Mouse (Mus musculus): ENCODE results near the gene Lcp2.
A peak's percentile ranks its signal among the peaks of the same experiment; 100 is the strongest.

Lcp2 gene

DNA sequence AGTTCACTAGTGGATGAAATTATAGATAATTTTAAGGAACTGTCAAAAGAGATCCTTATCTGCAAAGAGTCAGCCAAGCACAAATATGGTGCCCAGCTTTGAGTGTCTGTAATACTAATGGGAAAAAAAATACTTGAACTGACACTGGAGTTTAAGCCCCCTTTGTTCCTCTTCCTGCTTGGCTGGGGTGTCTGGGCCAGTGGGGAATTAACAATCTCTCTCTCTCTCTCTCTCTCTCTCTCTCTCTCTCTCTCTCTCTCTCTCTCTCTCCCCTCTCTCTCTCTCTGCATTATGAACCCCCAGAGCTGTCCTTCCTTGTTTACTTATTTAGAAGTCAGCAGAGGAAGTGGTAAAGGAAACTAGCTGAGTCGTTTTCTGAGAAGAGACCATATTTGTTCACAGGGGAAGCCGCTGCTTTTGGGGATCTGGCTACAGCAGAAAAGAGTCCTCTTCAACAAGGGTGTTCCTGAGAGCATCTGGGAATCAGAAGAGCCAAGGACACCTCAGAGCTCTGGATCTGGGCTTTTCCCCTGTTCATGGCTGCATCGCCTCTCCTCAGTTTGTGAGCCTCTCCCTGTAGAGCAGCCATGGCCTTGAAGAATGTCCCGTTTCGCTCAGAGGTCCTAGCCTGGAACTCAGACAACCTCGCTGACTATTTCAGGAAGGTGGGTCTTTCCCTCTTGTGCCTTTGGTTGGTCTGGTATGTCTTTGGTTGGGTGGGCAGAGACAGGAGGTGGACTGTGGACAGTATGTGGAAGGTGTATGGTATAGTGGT lies at the start of gene Lcp2:
Gene Lcp2, plus strand, starts transcription at position 154 of the 775 bp plus-strand sequence.
- no peak for DNase-seq

DNA sequence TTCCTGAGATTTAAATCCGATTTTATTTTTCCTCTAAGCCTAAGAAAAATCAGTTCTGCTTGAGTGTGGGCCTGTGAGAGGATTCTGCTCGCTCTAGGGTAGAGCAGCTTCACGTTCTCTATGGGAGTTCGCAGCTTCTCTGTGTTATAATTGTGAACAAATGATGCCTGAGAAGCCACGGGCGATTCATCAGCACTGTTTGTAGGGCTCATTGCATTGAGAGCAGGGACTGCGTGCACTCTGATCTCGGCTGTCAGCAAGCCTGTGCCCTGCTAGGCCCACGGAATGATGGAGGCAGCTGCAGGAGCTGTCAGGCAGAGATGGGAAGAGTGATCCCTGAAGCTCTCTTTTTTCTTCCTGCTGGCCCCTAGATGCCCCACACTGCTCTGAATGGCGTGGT lies 48.5 kb upstream of the Lcp2 start:
- DNase-seq: no peak

DNA sequence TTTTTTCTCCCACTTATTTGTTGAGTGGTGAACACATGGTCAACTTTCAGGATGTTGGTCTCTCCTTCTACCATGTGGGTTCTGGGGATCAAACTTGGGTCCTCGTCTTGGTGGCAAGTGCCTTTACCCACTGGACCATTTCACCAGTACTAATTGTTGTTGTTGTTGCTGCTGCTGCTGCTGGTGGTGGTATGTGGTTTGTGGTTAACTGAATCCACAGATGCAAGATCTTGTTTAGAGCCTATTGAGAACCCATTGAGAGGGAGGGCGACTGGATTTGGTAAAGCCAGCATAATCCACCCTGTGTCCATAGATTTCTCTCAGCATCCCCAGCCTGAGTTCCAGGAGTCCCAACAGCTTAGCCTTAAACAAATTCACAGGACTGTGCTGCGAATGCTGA lies 46.3 kb upstream of the Lcp2 start:
- DNase-seq: no peak

DNA sequence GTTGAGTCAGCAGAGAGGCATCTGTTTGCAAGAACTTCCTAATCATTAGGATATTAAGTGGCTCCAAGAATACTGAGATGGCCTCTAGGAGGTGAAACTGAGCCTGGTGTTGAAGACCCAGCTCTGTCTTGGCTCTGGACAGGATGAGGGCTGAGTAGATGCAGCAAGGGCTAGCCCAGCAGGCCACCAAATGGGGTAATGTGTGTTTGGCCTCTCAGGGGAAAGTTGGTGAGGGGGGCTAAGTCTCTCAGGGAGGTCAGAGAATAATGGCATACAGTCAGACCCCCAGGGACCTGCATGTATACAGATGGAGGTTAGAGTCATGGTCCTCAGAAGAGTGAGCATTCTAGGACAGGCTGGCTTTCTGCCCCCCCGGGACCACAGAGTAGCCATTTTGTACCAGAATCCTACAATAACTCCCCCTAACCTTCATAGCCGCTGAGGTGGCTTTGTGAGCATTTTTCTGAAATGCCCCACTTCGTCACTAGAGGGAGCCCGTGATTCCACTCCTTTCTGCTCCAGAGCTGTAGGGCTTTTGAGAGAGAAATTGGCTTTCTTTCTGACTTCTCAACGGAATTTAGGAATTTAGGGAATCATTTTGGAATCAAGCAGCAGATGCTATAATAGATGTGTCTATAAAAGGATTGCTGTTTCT lies 44.7 kb upstream of the Lcp2 start:
- peak; percentile 48 for DNase-seq

DNA sequence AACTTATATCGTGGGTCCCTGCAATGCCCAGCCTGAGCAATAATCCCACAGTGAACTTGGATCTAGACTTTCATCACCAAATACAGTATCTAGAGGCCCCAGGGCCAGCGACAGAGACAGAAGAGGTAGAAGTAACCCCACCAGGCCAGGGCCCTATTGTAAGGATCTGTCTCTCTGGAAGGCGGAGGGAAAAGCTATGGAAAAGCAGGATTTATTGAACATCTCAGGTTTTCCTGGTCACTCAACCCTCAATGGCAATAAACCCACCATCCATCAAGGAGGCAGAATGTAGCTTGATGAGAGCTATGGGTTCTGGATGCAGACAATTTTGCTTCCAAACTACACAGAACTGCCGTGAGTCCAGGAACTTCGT lies 44.1 kb upstream of the Lcp2 start:
- no peak for DNase-seq

DNA sequence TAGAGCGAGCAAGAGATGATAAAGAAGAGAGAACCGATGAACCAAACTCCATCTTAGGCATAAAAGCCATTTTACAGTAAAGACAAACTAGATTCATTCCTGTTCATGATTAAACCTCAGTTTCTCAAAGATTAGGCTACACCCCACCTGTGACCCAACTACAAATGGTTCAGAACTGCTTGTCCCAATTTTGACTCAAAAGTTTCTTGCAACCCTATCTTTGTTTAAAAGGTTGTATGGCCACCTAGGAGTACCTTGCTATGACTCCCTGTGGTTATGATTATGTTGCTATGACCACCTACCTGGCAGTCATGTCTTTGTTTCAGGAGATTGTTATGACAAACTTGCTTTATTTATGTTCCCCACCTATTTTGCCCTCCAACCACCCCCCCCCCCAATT lies 39.1 kb upstream of the Lcp2 start:
- no peak for DNase-seq

DNA sequence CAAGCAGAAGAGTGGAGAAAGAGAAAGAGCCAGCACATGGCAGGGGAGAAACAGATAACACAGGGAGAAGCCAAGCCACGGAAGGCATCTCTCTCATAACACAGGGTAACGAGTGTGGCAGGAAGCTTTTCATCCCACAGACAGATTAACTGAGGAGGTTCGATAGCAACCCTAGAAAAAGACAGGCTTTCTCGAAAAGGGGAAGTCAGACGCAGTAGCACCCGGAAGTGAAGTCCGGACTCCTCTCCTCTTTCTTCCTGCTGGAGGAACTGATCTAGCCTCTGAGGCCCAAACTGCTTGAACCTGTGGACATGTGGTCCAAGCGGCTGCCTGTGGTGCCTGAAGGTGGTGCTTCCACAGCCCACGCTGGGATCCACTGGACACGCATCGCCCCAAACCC lies 38.5 kb upstream of the Lcp2 start:
- peak; percentile 11 for DNase-seq

DNA sequence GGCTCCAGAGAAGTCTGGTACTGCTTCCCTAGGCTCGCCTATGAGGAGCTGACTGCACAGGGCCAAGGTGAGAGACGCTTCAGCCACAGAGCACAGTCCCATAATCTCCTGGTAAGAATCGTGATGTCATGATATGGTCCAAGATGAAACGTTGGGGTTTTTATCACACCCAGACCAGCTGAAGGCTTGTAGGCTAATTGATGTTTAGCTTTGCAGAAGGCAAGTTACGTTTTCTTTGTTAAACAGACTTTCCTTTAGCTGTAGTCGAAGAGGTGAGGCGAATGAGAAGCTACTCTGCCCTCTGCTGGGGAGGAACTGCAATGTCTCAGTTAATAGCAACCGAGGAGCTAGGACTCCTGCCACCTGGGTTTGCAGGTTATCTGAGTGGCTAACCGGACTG lies 38.0 kb upstream of the Lcp2 start:
- peak; percentile 51 for DNase-seq

DNA sequence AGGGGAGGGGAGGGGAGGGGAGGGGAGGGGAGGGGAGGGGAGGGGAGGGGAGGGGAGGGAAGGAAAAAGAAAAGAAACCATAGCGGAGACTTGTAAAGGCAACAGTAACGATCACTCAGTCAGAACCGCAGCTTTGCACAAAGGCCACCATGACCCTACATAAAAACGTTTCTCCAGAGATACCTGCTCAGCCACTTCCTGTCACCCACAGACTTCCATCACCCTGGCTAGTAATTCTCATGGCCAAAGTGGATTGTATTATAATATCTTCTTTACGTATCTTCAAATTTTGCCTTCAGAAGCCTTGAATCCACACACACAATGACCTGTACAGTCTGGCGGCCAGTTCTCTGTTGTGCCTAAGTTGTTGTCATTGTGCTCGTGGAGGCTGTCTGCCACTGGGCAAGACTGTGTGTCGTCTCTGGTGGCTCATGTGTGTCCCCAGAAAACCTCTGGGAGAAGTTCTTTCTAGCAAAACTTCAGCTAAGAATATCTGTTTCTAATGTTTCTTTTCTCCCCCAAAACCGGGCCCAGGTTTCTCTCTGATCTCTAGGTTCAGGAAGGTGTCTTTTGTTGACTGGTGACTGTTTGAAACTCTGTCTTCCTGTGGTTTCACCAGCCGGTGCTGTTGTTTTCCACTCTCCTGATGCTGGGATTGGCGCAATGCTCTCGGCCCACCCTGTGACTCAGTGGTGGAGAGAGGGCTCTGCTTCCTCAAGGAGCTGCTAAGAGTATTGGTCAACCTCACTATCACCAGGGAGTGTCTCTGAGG lies 37.2 kb upstream of the Lcp2 start:
- DNase-seq: no peak

DNA sequence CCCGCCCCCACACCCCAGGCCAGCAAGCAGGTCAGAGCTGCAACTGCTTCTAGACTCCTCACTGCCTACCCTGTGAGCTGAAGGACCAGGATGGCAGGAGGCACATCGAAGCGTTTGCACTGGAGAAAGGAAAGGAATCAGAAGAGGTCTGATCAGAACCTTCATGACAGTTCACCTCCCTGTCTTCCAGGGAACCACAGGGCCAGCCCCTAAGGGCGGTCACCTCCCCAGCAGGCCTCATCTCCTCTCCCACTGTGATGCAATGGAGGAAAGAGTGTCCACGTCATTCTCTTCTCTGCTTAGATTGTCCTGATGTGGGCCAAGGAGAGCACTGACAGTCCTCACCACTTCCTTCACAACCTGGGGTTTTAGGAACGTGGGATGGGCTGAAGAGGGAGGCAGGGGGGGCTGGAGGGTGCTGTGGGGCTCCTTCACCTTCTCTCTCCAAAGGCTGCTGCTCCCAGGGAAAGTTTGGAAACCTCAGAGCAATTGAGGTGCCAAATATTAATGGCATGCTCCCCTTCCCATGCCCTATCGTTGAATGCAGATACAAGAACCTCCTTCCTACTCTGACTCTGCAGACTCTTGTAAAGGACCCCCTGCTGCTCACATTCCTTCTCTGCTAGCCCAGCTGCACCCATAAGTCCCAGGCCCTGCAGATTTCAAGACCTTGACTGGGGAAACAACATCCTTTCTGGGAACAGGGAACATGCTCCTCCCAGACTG lies 36.4 kb upstream of the Lcp2 start:
- DNase-seq: no peak

DNA sequence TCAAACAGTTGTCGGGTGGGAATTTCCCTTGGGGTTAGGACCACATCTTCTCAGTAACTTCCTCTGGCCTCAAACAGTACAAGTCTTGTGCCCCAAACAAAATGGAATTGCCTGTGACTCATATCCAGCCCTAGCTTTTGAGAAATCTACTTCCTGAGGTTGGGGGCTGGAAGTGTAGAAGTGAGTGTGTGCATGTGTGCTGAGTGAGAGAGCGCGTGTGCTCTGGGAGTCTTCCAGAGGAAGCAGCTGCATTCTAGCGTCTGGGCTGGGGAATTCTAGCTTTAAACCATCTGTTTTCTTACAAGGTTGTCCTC lies 35.9 kb upstream of the Lcp2 start:
- peak; percentile 17 for DNase-seq

DNA sequence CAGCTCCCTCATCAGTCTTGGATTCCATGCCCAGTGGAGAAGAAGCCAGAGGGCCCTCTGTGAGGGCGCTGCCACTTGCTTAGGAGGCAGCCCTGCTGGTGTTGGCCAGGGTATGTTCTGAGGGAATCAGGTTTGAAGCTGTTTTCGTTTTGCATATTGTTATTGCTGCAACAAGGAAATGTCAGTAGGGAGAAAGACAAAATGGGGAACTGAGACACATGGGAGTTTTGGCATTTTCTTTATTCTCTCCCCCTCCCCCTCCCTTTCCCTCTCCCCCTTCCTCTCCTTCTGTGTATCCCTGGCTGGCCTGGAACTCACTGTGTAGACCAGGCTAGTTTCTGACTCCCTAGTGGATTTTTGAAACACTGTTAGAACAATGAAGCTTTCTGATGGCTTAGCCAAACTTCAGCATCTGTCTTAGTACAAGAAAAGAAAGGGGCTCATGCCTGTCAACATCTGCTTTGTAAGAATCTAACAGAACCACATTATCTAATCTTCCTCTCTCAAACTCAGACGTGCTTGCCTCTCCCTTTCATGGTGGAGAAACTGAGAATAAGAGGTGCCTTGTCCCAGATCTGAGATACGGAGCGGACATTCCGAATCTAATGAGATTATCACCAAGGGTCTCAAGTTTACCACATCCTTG lies 34.6 kb upstream of the Lcp2 start:
- no peak for DNase-seq

DNA sequence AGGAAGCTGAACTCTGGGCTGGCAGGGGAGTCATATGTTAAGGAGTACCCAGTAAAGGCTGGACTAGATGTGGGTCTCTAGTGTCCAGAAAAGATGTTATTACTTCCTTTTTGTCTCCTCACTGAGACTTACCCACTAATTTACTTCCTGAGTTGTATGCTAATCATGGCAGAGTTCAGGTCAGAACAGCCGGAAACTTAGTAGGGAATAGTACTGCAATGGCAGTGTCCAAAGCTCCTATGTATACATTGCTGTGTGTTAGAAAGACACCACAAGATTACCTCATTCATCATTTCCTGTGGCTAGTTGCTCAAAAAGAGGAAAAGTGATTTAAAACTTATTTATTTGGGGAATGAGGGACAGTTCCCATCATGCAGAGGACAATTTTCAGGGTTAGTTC lies 21.6 kb upstream of the Lcp2 start:
- DNase-seq: no peak

DNA sequence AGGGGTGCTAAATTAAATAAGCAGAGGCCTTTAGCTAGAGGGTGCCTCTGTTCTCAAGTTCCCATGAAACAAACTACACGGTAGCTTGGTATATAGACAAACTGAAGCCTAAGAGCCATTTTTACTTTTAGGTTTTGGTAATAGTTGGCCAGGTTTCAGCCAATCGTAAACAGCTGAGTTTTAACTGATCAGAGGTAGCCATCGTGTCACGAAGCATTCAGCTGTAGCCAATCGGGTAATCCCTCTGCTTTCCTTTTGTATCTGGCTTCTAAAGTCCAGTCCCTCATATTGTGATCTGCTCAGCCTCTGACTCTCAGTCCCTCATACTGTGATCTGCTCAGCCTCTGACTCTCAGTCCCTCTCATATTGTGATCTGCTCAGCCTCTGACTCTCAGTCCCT lies 17.1 kb upstream of the Lcp2 start:
- no peak for DNase-seq

DNA sequence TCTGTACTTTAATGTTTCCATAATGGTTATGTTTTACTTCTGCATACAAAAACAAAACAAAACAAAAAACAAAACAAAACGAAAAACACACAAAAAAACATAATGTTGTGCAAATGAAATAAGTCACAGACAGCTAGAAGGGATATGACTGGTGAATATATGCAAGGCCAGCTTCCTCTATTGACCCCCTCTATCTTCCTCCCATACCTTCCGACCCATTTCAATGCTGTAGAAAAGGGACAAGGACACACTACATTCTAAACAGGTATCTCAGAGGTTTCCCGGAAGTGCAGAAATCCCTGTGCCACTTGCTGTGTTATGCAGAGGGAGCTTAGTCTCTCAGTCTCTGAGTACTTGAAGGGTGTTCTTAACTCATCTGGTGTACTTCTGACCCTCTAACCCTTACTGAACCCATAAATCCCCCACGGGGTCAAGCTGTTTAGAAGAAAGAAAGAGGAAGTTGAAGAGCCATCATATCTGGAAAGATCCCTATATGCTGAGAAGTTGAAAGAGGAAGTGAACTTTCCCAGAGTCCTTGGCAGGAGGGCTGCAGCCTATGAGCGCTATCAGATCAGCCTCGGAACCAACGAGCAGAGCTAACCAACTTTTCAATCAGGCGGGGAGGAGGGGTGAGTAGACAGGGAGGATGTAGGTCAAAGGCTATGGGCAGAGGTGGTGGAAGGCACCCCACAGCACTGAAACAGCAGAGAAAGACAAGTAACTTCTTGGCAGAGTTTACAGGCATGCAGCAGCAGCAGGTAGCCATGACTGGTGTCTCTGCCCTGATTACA lies 15.5 kb upstream of the Lcp2 start:
- peak; percentile 12 for DNase-seq

DNA sequence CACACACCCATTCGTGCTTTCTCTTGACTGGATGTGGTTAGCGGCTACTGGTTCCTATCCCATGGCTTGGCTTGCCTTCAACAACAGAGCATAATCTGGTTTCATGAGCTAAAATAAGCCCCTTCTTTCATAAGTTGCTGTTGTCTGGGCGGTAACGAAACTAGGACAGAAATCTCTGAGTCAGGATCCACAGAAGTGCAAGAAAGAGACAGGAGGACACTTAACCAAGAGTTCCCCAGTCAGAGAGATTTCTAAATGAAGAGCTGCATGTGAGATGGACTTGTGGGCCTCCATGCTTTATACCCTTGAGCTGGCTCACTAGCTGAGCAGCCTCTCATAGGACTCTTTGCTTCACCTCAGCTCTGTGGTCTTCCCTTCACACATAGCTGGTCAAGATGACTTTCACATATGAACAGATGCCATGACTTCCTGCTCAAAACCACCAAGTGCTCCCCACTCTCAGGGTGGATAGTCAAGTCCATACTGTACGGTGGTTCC lies 12.7 kb upstream of the Lcp2 start:
- peak; percentile 12 for DNase-seq

DNA sequence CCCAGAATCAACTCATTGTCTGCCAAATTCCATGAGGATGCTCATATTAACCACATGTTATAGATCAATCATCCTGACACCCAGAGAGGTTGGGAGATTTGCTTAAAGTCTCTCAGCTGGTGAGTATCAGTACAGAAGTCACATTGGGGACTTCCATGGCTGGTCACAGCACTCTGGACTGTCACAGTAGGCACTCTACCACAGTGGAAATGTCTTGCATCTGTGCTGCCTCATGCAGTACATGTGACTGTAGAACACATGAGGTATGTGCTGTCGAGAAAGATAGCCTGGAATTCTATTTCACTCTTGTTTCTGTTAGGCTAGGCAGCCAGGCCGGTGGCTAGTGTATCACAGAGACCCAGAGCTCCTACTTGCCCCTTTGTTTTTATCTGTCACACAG lies 11.9 kb upstream of the Lcp2 start:
- no peak for DNase-seq

DNA sequence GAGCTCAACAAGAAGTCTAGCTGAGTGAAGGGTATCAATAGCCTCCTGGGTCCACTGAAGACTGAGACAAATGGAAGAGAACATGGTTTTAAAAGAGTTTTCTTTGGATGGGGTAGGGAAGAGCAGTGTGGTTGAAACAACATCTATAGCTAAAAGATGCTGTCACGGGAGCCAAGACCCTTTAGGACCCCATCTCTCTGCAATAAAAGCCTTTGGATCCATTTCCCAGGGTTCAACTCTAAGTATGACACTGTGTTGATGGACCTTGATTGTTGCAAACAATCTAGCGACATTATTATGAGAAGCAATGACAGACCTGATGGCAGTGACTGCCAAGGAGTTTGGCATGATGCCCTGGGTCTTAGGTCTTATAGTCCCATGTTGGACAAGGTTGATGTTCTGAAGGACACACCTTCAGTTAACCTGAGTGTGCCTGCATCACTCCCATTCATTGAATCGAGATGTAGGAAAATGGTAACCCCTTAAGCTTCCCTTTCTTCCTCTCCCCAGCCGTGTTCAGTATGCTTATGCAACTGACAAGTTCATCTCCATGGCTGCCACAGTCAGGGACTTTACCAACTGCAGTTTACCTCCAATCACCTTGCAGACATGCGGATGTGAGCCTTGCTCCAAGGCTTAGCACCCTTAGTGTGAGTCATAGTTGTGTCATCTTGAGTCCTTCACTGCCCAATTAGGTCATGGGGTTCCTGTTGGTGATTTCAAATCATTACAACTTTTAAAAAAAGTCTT lies 10.6 kb upstream of the Lcp2 start:
- no peak for DNase-seq

DNA sequence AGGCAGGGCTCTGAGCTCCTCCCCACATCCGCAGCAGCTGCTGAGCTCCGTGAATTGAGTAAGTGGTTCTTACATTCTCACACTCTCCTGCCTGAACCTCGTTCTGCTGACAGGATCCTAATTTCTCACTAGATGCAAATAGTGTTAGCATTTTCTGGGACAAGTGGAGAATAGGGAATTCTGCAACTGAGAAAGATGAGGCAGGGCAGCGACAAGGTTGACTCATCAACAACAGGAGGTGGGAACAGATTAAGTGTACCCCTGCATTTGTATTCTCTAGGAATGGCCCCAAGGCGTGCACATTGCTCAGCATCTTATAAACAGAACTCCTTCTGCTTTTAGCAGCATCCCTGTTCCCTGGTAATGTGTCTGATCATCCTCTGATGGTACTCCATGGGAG lies 6.7 kb upstream of the Lcp2 start:
- DNase-seq: no peak

DNA sequence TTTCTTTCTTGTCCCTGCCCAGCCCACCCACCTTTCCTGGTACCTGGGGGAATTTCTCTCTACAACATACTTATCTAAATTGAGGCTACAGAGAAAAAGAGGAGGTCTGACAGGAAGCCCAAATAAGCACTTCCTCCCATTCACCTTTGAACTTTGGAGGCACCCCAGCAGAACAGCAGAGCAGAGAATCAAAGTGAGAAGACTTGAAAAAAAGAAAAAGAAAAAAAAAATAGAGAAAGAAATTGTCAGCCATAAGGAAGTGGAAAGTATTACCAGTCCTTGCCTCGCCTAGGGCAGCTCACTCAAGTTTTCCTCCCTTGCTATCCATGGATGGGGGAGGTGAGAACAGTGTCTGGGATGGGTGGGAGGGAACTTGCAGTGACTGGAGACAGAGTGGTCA lies 3.9 kb upstream of the Lcp2 start:
- no peak for DNase-seq

DNA sequence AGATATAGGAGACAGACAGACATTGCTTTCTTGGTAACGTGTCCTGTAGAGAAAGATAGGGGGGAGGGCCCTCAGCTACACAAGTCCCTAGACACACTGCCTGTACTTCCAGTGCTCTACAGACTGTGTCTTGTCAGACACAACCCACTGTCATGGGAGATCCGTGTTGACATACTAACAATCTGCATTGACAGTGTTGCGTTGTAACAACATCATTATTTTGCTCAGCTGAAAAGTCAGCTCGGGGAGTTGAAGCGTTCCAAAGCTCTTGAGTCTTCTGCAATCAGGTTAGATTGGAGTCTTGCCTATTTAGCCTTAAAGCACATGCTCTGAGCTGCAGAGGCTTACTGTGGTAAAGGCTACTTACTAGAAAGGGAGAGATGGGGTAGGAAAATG lies 820 bp downstream of the Lcp2 start:
- DNase-seq: no peak

Data from kidney, adult 9 months (tissue).